ENCODE assay signal across 27 mouse cellular contexts in genomic region chr4:133971741-133972140, GRCm38 (mm10). TPM values are rescaled to one million over a fixed set of nuclear protein-coding genes. Genes with fewer than 3 reads are reported as not detected.
DNase-seq lines count a peak whose midpoint lies in the region; ATAC-seq and TF ChIP-seq lines count a peak whose summit lies in the region.
"Had no signal": no experiment of that assay in that cellular context is flagged by ENCODE, and none has a peak within 500 bp of the region (broad histone marks: within the 10 kb centered on the region; RNA-seq: fewer than 3 reads in every experiment).

No protein-coding gene starts in this region.

- intact Hi-C loops in gastrocnemius, adult 2 months (cut with DNase I): no loop called here

- peaks cover 25% of the 10 kb centered on the region for H3K4me1 ChIP-seq in hindbrain, embryonic 14.5 days (replicated peaks; ENCODE audit: control insufficient read depth, insufficient read depth, low read length)
- peaks cover 6% of the 10 kb centered on the region; the same call in 1 of the 2 replicates for H3K4me1 ChIP-seq in hindbrain, embryonic 11.5 days (replicated peaks; ENCODE audit: control insufficient read depth, insufficient read depth, low read length)

- peaks cover 24% of the 10 kb centered on the region; the same call in 1 of the 2 replicates for H3K36me3 ChIP-seq in hindbrain, embryonic 14.5 days (replicated peaks; ENCODE audit: control insufficient read depth, insufficient read depth)
- H3K36me3 ChIP-seq in hindbrain, embryonic 11.5 days (ENCODE audit: control insufficient read depth, insufficient read depth, low read length): no peaks in the 10 kb centered on the region

- H3K9me3 ChIP-seq in hindbrain, embryonic 14.5 days (ENCODE audit: control insufficient read depth, low read length): no peaks in the 10 kb centered on the region
- H3K9me3 ChIP-seq in hindbrain, embryonic 11.5 days (ENCODE audit: control insufficient read depth, low read length): no peaks in the 10 kb centered on the region
- H3K9me3 ChIP-seq: embryonic facial prominence, embryonic 10.5 days; heart, embryonic 15.5 days; lung, embryonic 15.5 days; midbrain, embryonic 12.5 days; neural tube, embryonic 15.5 days had no signal

- H3K27me3 ChIP-seq in hindbrain, embryonic 14.5 days (ENCODE audit: control insufficient read depth, insufficient read depth, low read length): no peaks in the 10 kb centered on the region
- H3K27me3 ChIP-seq in hindbrain, embryonic 11.5 days (ENCODE audit: control insufficient read depth, insufficient read depth, low read length): no peaks in the 10 kb centered on the region
- H3K27me3 ChIP-seq: heart, embryonic 15.5 days; lung, embryonic 15.5 days; midbrain, embryonic 12.5 days; neural tube, embryonic 15.5 days had no signal

- peak overlapping the region; percentile 38 for H3K27ac ChIP-seq in hindbrain, embryonic 14.5 days
- H3K27ac ChIP-seq in hindbrain, embryonic 11.5 days (ENCODE audit: low read depth, low read length): no peak overlapping the region
- no peak overlapping the region for H3K27ac ChIP-seq in gastrocnemius, adult 2 months
- H3K27ac ChIP-seq: heart, embryonic 15.5 days; liver, embryonic 14.5 days; lung, embryonic 15.5 days had no signal

- no peak overlapping the region for H3K9ac ChIP-seq in hindbrain, embryonic 14.5 days
- H3K9ac ChIP-seq in hindbrain, embryonic 11.5 days (ENCODE audit: low read depth, low read length): no peak overlapping the region
- H3K9ac ChIP-seq: heart, embryonic 15.5 days; liver, embryonic 14.5 days; lung, embryonic 15.5 days; midbrain, embryonic 12.5 days; neural tube, embryonic 15.5 days had no signal

- no peak overlapping the region for H3K4me2 ChIP-seq in hindbrain, embryonic 14.5 days (replicated peaks)
- no peak overlapping the region for H3K4me2 ChIP-seq in hindbrain, embryonic 11.5 days (replicated peaks; ENCODE audit: low read depth, low read length)
- H3K4me2 ChIP-seq: heart, embryonic 15.5 days; lung, embryonic 15.5 days; midbrain, embryonic 12.5 days; neural tube, embryonic 15.5 days had no signal

- ATAC-seq in hindbrain, embryonic 14.5 days (ENCODE audit: low FRiP score): no peak
- ATAC-seq in hindbrain, embryonic 11.5 days (ENCODE audit: low FRiP score): no peak
- ATAC-seq: intestine, embryonic 16.5 days had no signal

- no peak for TF ChIP-seq POLR2A in brain, embryonic 14.5 days (IDR thresholded peaks at IDR 0.05; ENCODE audit: borderline replicate concordance, extremely low read depth, insufficient read depth, insufficient read length, poor library complexity, severe bottlenecking)

- WGBS in hindbrain, embryonic 14.5 days: 51% methylated on average over 8 of the region's 8 CpGs
- 57% methylated on average over 8 of the region's 8 CpGs for WGBS in hindbrain, embryonic 11.5 days

- TF ChIP-seq CTCF in brain, embryonic 14.5 days (IDR thresholded peaks at IDR 0.05; ENCODE audit: borderline replicate concordance, extremely low read depth, insufficient read depth, insufficient read length): no peak
- no peak for TF ChIP-seq CTCF in gastrocnemius, adult 2 months (IDR thresholded peaks at IDR 0.05)

- no peak overlapping the region for H3K4me3 ChIP-seq in hindbrain, embryonic 14.5 days (replicated peaks; ENCODE audit: low read length)
- H3K4me3 ChIP-seq in hindbrain, embryonic 11.5 days (ENCODE audit: low read depth, low read length): no peak overlapping the region
- no peak overlapping the region for H3K4me3 ChIP-seq in gastrocnemius, adult 2 months
- H3K4me3 ChIP-seq: embryonic facial prominence, embryonic 10.5 days; heart, embryonic 15.5 days; lung, embryonic 15.5 days; midbrain, embryonic 12.5 days; neural tube, embryonic 15.5 days had no signal

- no peak for DNase-seq in hindbrain, embryonic 14.5 days (ENCODE audit: low spot score)
- DNase-seq in hindbrain, embryonic 11.5 days (ENCODE audit: low spot score): no peak
- peak; percentile 62 for DNase-seq in brain, adult 2 months (ENCODE audit: low read depth, low spot score)
- DNase-seq in brain, embryonic 14.5 days (ENCODE audit: low read depth): peak; percentile 68
- DNase-seq in cerebellum, postnatal 36 days: peak; percentile 18 to 24
- DNase-seq in gastrocnemius, adult 2 months: no peak
- DNase-seq in adrenal gland, postnatal 36 days: no peak
- DNase-seq in frontal cortex, postnatal 36 days (ENCODE audit: low spot score in 2 of 2): no peak
- DNase-seq: gastrocnemius, postnatal 36 days; heart, postnatal 4 days; lung, postnatal 4 days; thymus, adult 2 months had no signal

RNA-seq across cellular contexts. Expression of gene Hmgn2, which starts 3.3 kb away (rescaled TPM):
- polyA plus RNA-seq in hindbrain, embryonic 14.5 days (2014; fragmentation: Nextera tagmentation; extraction: Ambion mirVana): 1,104 and 1,147 TPM in 2 replicates
- polyA plus RNA-seq in hindbrain, embryonic 11.5 days (2014; fragmentation: Nextera tagmentation; extraction: Ambion mirVana): 3,330 and 3,354 TPM in 2 replicates
- polyA plus RNA-seq in brain, embryonic 14.5 days (2012; rRNA removed): 528 and 637 TPM in 2 replicates
- 10 to 100 TPM; 28.0 to 53.8 TPM for total RNA-seq in gastrocnemius, adult 2 months (2021)
- 100 to 1,000 TPM; 130 to 337 TPM for total RNA-seq in adrenal gland, postnatal 36 days (2021)

RNA-seq across cellular contexts. Expression of gene Dhdds, which starts 29.0 kb away (rescaled TPM):
- 49.3 and 49.6 TPM in 2 replicates for polyA plus RNA-seq in hindbrain, embryonic 14.5 days (2014; fragmentation: Nextera tagmentation; extraction: Ambion mirVana)
- 34.9 and 38.1 TPM in 2 replicates for polyA plus RNA-seq in hindbrain, embryonic 11.5 days (2014; fragmentation: Nextera tagmentation; extraction: Ambion mirVana)
- 47.0 and 56.1 TPM in 2 replicates for polyA plus RNA-seq in brain, embryonic 14.5 days (2012; rRNA removed)
- 10 to 100 TPM; 10.8 to 11.6 TPM for total RNA-seq in gastrocnemius, adult 2 months (2021)
- 10 to 100 TPM; 42.8 to 53.9 TPM for total RNA-seq in adrenal gland, postnatal 36 days (2021)

RNA-seq across cellular contexts. Expression of gene Lin28a, which starts 46.9 kb away (rescaled TPM):
- 0.13 and 0.27 TPM in 2 replicates for polyA plus RNA-seq in hindbrain, embryonic 14.5 days (2014; fragmentation: Nextera tagmentation; extraction: Ambion mirVana)
- 2.9 and 3.7 TPM in 2 replicates for polyA plus RNA-seq in hindbrain, embryonic 11.5 days (2014; fragmentation: Nextera tagmentation; extraction: Ambion mirVana)
- polyA plus RNA-seq in brain, embryonic 14.5 days (2012; rRNA removed): 0.34 TPM in 2 replicates
- total RNA-seq in gastrocnemius, adult 2 months (2021): under 1 TPM; 0.08 to 0.28 TPM
- not detected for total RNA-seq in adrenal gland, postnatal 36 days (2021)
- total RNA-seq: adrenal gland, adult 18-20 months; heart, adult 8-10 months; layer of hippocampus, adult 18-20 months; layer of hippocampus, postnatal 25 days; left cerebral cortex, postnatal 10 days had no signal
- polyA plus RNA-seq: frontal cortex, adult 2 months; kidney, embryonic 16.5 days; urinary bladder, adult 2 months had no signal

Comparison
In these comparisons a context has a peak if more than half of its experiments do, and no peak if none do; other contexts are left out.
1. DNase-seq: peak in brain, adult 2 months (single experiment), brain, embryonic 14.5 days (single experiment) and cerebellum, postnatal 36 days (2 of 2); none in hindbrain, embryonic 14.5 days (single experiment), hindbrain, embryonic 11.5 days (single experiment), gastrocnemius, adult 2 months (single experiment), adrenal gland, postnatal 36 days (0 of 2) and frontal cortex, postnatal 36 days (0 of 2).